Mouse (Mus musculus) intestine, embryonic 16.5 days (tissue): Measurements from ENCODE around the gene Dcdc2b. TPM values are rescaled to one million over a fixed set of nuclear protein-coding genes. Genes with fewer than 3 reads are reported as not detected.

Experiments used
- ATAC-seq: fragments of 200-750 bp; cut with Nextera tagmentation; 2 replicates; pipeline ENCODE4 v1.8.0; 2017; ENCODE audit warnings: moderate TSS enrichment, moderate library complexity
- H3K27ac ChIP-seq: fragments of 300-500 bp; sonication (generic); 2 replicates; pipeline ENCODE4 v1.5.1; 2014; ENCODE audit warnings: mild to moderate bottlenecking, low read length
- H3K27me3 ChIP-seq: fragments of 300-500 bp; sonication (generic); replicated peaks from 2 replicates; pipeline ENCODE4 v1.6.1; 2014; ENCODE audit warnings: low read length, control low read depth, mixed read lengths; ENCODE audit not compliant: control insufficient read depth, insufficient read depth
- H3K36me3 ChIP-seq: fragments of 300-500 bp; sonication (generic); 2 replicates; pipeline ENCODE4 v1.6.1; 2014; ENCODE audit warnings: low read length, control low read depth; ENCODE audit not compliant: control insufficient read depth, insufficient read depth
- H3K4me1 ChIP-seq: fragments of 300-500 bp; sonication (generic); 2 replicates; pipeline ENCODE4 v1.6.1; 2014; ENCODE audit warnings: low read length, control low read depth, mixed read lengths; ENCODE audit not compliant: control insufficient read depth, insufficient read depth
- H3K4me2 ChIP-seq: fragments of 300-500 bp; sonication (generic); 2 replicates; pipeline ENCODE4 v1.6.1; 2014; ENCODE audit warnings: low read depth, low read length, control low read depth
- H3K4me3 ChIP-seq: fragments of 300-500 bp; sonication (generic); 2 replicates; pipeline ENCODE4 v1.5.1; 2014; ENCODE audit warnings: mild to moderate bottlenecking, low read length
- H3K9ac ChIP-seq: fragments of 300-500 bp; sonication (generic); 2 replicates; pipeline ENCODE4 v1.6.1; 2014; ENCODE audit warnings: low read depth, low read length
- H3K9me3 ChIP-seq: fragments of 300-500 bp; sonication (generic); 2 replicates; pipeline ENCODE4 v1.6.1; 2016; ENCODE audit warnings: low read length, control low read depth; ENCODE audit not compliant: control insufficient read depth
- WGBS: fragments of 180-500 bp; shearing (Covaris S2); extraction: QIAGEN DNeasy Blood & Tissue Kit; methylation state at CpG from one replicate; pipeline ENCODE4 v1.1.7; 2014; 5-methylcytosine and 5-hydroxymethylcytosine counted together
- polyA plus RNA-seq: library from polyadenylated mRNA; unstranded; fragments of >200 nt; fragmentation: Nextera tagmentation; extraction: Ambion mirVana; gene quantifications from 2 replicates; pipeline ENCODE4 v1.2.1, GENCODE M21; 2015

Dcdc2b gene
- polyA plus RNA-seq, 1 experiment from 2014 or later = 1.7 TPM

DNA sequence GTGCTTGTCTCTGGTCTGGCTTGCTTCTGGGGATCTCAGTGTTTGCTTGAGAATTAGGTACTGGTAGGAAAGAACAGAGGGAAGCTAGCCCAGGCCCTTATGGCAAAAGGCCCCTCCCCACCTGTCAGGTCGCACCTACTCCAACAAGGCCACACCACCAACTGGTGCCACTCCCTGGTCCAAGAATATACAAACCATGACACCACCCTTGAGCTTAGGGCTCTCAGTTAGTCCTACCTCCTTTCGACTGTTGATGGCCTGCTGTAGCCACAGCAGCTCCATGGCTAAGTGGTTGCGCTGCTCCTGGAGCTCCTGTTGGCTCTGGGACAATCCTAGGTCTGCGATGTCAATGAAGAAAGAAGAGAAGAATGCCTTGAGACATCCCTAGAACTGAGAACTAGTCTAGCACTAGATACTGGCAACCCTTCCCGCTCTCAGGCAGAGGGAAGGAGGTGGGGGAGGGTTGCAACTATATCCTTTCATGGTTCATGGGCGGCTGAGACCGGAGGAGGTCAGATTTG, 3.1 kb upstream of the Dcdc2b start:
- Histone ChIP-seq H3K9me3 (no peaks in the 10 kb centered on the region), H3K4me2 (no peak overlapping the region), H3K27ac (no peak overlapping the region), H3K4me1 (peaks cover 8% of the 10 kb centered on the region), H3K4me3 (no peak overlapping the region), H3K9ac (no peak overlapping the region), H3K36me3 (peaks cover 2% of the 10 kb centered on the region; the same call in 1 of the 2 replicates), H3K27me3 (no peaks in the 10 kb centered on the region)
- ATAC-seq = no peak
- 91% methylated on average over 7 of the region's 7 CpGs for WGBS

DNA sequence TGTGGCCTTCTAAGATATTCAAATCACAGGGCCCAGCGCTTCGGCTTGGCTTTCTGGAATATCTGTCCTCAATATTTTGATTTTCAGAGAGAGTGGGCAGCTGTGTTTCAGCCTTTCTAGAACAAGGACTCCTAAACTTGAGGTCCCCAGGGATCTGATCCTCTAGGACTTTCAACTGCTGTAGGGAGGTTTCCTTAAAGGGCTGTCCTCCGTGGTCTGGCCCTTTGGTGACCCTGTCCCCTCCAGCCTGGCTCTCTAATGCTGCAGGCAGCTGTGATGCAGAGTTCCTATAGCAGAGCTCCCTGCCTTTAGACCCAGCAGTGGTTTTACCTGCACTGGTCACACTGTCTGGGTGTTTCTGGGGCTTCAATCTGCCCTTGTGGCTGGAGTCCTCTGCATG, 2.6 kb upstream of the Dcdc2b start:
- Histone ChIP-seq H3K27me3 (no peaks in the 10 kb centered on the region), H3K36me3 (peaks cover 2% of the 10 kb centered on the region; the same call in 1 of the 2 replicates), H3K4me3 (no peak overlapping the region), H3K4me2 (no peak overlapping the region), H3K9ac (no peak overlapping the region), H3K27ac (no peak overlapping the region), H3K4me1 (peaks cover 8% of the 10 kb centered on the region), H3K9me3 (no peaks in the 10 kb centered on the region)
- no peak for ATAC-seq
- WGBS = 90% methylated on average over 3 of the region's 3 CpGs

DNA sequence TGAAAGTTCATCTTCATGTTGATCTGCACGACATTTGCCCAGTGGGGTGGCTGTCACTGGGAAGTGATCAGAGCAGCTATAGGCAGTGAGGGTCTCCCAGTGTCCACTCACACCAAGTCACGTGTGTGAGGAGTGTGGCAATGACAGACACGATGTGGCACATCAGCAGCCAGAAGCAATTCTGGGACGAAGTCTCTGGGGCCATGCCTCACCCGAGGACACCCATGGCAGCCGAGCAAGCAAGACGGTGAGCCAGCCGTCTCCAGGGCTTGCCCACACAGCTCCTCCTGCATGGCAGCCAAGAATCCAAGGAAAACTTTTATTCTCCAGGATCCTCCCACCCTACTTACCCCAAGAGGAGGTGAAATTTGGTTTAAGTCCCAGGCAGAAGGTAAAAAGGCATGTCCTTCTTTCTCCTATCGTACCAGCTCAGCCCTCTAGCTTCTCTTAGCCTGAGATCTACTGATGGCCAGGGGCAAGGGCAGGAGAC, 1.8 kb upstream of the Dcdc2b start:
- Histone ChIP-seq H3K9me3 (no peaks in the 10 kb centered on the region), H3K27me3 (no peaks in the 10 kb centered on the region), H3K4me3 (no peak overlapping the region), H3K4me1 (peaks cover 8% of the 10 kb centered on the region), H3K27ac (no peak overlapping the region), H3K4me2 (no peak overlapping the region), H3K36me3 (peaks cover 2% of the 10 kb centered on the region; the same call in 1 of the 2 replicates), H3K9ac (no peak overlapping the region)
- WGBS = 89% methylated on average over 9 of the region's 9 CpGs
- ATAC-seq = no peak

DNA sequence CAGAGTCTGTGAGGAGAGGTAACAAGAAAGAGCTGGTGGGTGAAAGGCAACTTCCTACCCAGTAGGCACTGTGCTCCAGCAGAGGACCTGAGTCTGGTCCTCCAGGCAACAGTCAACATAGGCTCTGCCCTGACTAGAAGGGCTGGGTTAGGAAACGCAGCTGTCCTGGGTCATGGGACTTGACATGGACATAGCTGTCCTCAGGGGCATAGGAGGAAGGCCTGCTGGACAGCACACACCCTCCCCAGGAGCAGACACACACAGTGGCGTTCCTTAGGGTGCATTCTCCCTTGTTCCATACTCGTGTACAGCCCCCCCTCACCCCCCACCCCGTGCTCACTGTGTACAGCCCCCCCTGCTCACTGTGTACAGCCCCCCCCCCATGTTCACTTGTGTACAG, 3.6 kb downstream of the Dcdc2b start:
- H3K27me3 ChIP-seq = no peaks in the 10 kb centered on the region
- WGBS = 68% methylated on average over 4 of the region's 4 CpGs
- H3K27ac ChIP-seq = no peak overlapping the region
- peaks cover 11% of the 10 kb centered on the region; the same call in 1 of the 2 replicates for H3K4me1 ChIP-seq
- no peak overlapping the region for H3K4me3 ChIP-seq
- ATAC-seq = no peak
- H3K4me2 ChIP-seq = no peak overlapping the region
- H3K36me3 ChIP-seq = peaks cover 11% of the 10 kb centered on the region; the same call in 1 of the 2 replicates
- no peaks in the 10 kb centered on the region for H3K9me3 ChIP-seq
- no peak overlapping the region for H3K9ac ChIP-seq

DNA sequence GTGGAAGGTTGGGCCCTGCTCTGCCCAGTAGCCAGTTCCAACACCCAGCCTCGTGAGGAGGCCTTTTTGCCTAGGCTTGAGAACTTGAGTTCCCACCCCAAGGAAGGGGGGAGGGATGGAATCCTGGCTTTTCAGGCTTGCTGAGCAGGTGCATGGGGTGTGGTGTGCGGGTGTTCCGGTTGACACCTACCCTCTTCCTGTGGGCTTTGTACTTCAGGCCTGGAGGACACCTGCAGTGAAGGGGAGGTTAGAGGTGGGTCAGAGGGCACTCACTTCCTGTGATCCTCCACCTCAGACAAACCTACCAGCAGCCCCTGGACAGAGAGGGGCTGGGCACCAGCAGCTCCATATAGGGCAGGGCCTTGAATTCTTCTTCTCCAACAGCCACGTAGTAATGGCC, 4.0 kb downstream of the Dcdc2b start:
- no peak overlapping the region for H3K9ac ChIP-seq
- H3K9me3 ChIP-seq = no peaks in the 10 kb centered on the region
- H3K4me1 ChIP-seq = peaks cover 11% of the 10 kb centered on the region; the same call in 1 of the 2 replicates
- H3K36me3 ChIP-seq = peaks cover 11% of the 10 kb centered on the region; the same call in 1 of the 2 replicates
- WGBS = 73% methylated on average over 4 of the region's 4 CpGs
- no peak for ATAC-seq
- no peak overlapping the region for H3K4me2 ChIP-seq
- H3K4me3 ChIP-seq = no peak overlapping the region
- no peak overlapping the region for H3K27ac ChIP-seq
- H3K27me3 ChIP-seq = no peaks in the 10 kb centered on the region

DNA sequence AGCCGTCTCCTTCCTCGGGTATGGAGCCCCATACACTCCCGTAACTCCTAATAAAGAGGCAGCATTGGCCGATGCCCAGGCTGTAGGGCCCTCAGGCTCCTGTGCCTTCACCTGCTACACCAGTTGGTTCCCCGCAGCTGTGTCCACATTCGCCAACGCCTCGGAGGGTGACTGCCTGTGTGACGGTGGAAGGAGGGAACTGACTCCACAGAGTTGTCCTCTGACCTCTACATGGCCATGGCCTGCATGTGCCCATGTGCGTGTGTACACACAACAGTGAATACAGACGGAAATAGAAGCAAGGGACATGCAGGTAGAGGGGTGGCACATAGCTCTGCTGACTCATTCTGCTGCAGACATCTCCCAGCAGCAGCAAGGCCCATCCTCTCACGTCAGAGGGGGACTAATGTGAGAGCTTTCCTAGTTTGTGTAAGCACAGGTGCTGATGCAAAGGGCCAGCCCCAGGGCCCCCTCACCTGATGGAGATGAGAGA, 4.9 kb downstream of the Dcdc2b start:
- Histone ChIP-seq H3K36me3 (peaks cover 11% of the 10 kb centered on the region; the same call in 1 of the 2 replicates), H3K27me3 (no peaks in the 10 kb centered on the region), H3K4me1 (peaks cover 11% of the 10 kb centered on the region; the same call in 1 of the 2 replicates), H3K4me2 (no peak overlapping the region), H3K9ac (no peak overlapping the region; the same call in 1 of the 2 replicates), H3K27ac (no peak overlapping the region), H3K4me3 (no peak overlapping the region), H3K9me3 (no peaks in the 10 kb centered on the region)
- 0 out of 2 replicates have a peak, but pooled peaks have one; percentile 3 for ATAC-seq
- WGBS = 82% methylated on average over 12 of the region's 12 CpGs

DNA sequence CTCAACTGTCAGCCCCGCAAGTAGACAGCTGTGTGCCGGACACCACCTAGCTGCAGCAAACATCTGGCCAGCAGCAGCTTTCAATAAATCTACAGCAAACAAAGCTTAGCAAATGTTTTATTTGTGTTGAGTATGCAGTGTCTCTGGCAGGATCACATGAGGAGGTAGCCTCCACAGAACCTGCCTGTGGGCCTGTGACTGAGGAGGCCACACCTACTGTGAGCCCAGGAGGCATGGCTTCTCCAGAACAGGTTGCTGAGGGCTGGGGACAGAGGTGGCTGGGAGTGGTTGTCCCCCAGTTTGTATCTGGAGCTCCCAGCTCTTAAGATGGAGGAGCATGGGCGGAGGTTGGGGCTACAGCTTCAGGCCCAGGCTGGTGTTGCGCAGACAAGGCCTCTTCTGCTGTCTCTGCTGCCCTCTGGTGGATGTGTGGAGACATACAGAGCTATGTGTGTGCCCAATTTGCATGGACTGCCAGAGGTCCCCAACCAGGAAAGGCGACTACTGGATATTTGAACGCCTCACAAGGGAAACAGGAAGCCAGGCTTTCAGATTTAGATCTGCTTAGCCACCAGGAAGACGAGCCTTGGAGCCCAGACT, 5.5 kb downstream of the Dcdc2b start:
- H3K36me3 ChIP-seq = peaks cover 11% of the 10 kb centered on the region; the same call in 1 of the 2 replicates
- 0 out of 2 replicates have a peak overlapping the region, but pooled peaks have one; percentile 28 for H3K27ac ChIP-seq
- H3K4me2 ChIP-seq = no peak overlapping the region
- 34% methylated on average over 7 of the region's 7 CpGs for WGBS
- H3K9ac ChIP-seq = peak overlapping the region; percentile 8; the same call in 1 of the 2 replicates
- H3K9me3 ChIP-seq = no peaks in the 10 kb centered on the region
- peaks cover 9% of the 10 kb centered on the region; the same call in 1 of the 2 replicates for H3K4me1 ChIP-seq
- H3K27me3 ChIP-seq = no peaks in the 10 kb centered on the region
- no peak overlapping the region for H3K4me3 ChIP-seq
- peak; percentile 90 for ATAC-seq

DNA sequence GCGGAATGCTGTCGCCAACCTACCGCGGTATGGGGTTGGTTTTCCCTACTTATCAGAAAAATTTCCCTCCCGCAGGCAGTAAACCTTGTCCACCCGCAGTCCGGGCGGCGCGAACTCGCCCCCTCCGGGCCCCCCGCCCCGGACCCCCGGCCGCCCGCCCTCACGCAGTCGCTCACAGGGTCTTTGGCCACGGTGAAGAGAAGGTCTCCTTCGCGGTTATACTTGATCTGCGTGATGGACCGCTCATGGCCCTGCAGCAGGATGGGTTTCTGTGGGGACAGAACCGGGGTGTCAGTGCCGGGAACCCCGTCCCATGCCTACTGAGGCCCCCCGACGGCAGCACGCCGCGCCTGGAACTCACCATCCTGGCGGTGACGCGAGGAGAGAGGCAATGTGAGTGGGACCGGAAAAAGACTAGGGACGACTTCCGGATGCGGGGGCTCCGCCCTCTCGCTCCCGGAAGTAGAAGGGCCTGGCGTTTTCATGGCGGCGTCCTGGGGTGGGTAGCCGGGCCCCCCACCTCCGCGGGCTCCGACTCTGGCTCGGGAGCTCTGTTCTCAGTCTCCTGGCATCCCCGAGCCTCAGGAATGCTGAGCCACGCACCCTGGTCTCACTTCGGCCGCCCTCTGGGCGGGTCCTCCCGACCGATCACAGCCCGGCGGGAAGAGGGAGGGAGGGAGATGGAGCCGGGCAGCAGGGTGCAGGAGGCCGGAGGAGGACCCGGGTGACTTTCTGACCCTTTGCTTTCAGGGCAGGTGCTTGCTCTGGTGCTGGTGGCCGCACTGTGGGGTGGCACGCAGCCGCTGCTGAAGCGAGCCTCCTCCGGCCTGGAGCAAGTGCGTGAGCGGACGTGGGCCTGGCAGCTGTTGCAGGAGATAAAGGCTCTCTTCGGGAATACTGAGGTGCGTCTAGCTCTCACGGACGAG, 13.6 kb downstream of the Dcdc2b start, which contains the start of the genes Eif3i and Tmem234:
Gene Eif3i, minus strand, starts transcription at position 416 of the 926 bp plus-strand sequence.
Gene Tmem234, plus strand, starts transcription at position 436 of the 926 bp plus-strand sequence.
- Histone ChIP-seq H3K27me3 (no peaks in the 10 kb centered on the region), H3K27ac (peak within 1 kb of the TSS; percentile 68), H3K4me1 (peaks cover 22% of the 10 kb centered on the region), H3K9ac (peak within 1 kb of the TSS; percentile 98), H3K36me3 (no peaks in the 10 kb centered on the region), H3K4me3 (peak within 1 kb of the TSS; percentile 99), H3K9me3 (no peaks in the 10 kb centered on the region), H3K4me2 (peak within 1 kb of the TSS; percentile 80)
- peak; percentile 94 for ATAC-seq
- WGBS = under 1% methylated on average over 72 of the region's 74 CpGs

DNA sequence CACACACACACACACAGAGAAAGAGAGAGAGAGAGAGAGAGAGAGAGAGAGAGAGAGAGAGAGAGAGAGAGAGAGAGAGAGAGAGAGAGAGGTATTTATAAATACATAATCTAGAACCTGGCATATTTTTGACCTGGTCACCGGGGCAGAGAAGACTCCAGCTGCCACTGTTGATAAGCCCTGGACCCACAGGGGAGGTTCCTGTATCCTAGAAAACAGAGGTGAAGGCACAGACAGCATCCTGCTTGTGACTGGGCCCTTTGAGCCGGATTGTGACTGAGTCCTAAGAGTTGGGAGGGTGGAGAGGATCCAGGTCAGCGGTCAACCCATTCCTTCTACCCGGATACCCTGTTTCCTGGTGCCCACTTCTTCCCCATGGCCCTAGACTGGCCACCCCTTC, 25.2 kb downstream of the Dcdc2b start:
- Histone ChIP-seq H3K9ac (no peak overlapping the region), H3K27me3 (no peaks in the 10 kb centered on the region), H3K4me2 (no peak overlapping the region), H3K4me3 (no peak overlapping the region), H3K9me3 (no peaks in the 10 kb centered on the region), H3K4me1 (peaks cover 11% of the 10 kb centered on the region; the same call in 1 of the 2 replicates), H3K27ac (no peak overlapping the region), H3K36me3 (peaks cover 12% of the 10 kb centered on the region)
- no peak for ATAC-seq
- 79% methylated on average over 4 of the region's 4 CpGs for WGBS
